25 mouse cellular contexts compared by ENCODE assay signal in genomic region chr10:121367271-121367670, GRCm38 (mm10). TPM values are rescaled to one million over a fixed set of nuclear protein-coding genes. Genes with fewer than 3 reads are reported as not detected.
A peak's percentile ranks its signal among the peaks of the same experiment; 100 is the strongest.
DNase-seq lines count a peak whose midpoint lies in the region; ATAC-seq lines count a peak whose summit lies in the region.
"Had no signal": no experiment of that assay in that cellular context is flagged by ENCODE, and none has a peak within 500 bp of the region (broad histone marks: within the 10 kb centered on the region; RNA-seq: fewer than 3 reads in every experiment).

No protein-coding gene starts in this region.

- DNase-seq in embryonic facial prominence, embryonic 10.5 days (ENCODE audit: low spot score): no peak
- DNase-seq in limb, embryonic 10.5 days (ENCODE audit: low spot score): no peak
- DNase-seq in neural tube, embryonic 10.5 days (ENCODE audit: extremely low spot score, low spot score): no peak
- no peak for DNase-seq in right cerebral cortex, adult 18-20 months
- DNase-seq: adrenal gland, adult 8-10 months; cerebellum, adult 8-10 months; cerebellum, postnatal 25 days; gastrocnemius, adult 2 months; gastrocnemius, postnatal 36 days; heart, adult 2 months; kidney, postnatal 14 days; layer of hippocampus, adult 9-11 months; lung, postnatal 36 days; spleen, adult 18-20 months; thymus, postnatal 14 days had no signal

- H3K4me2 ChIP-seq in embryonic facial prominence, embryonic 13.5 days: peak overlapping the region; percentile 93; the same call in 1 of the 2 replicates
- 0 out of 2 replicates have a peak overlapping the region, but pooled peaks have one; percentile 92 for H3K4me2 ChIP-seq in limb, embryonic 13.5 days (replicated peaks)
- 0 out of 2 replicates have a peak overlapping the region, but pooled peaks have one; percentile 77 for H3K4me2 ChIP-seq in neural tube, embryonic 13.5 days
- H3K4me2 ChIP-seq: forebrain, embryonic 15.5 days; heart, embryonic 12.5 days; limb, embryonic 12.5 days had no signal

- peaks cover 31% of the 10 kb centered on the region for H3K36me3 ChIP-seq in embryonic facial prominence, embryonic 13.5 days
- peaks cover 46% of the 10 kb centered on the region for H3K36me3 ChIP-seq in embryonic facial prominence, embryonic 10.5 days (replicated peaks)
- H3K36me3 ChIP-seq in limb, embryonic 13.5 days: peaks cover 40% of the 10 kb centered on the region
- peaks cover 43% of the 10 kb centered on the region for H3K36me3 ChIP-seq in limb, embryonic 10.5 days
- H3K36me3 ChIP-seq in neural tube, embryonic 13.5 days: peaks cover 34% of the 10 kb centered on the region

- no peak for ATAC-seq in embryonic facial prominence, embryonic 13.5 days (ENCODE audit: insufficient number of reproducible peaks, insufficient read depth, low FRiP score, low TSS enrichment, low read depth)
- ATAC-seq in limb, embryonic 13.5 days (ENCODE audit: low FRiP score, low read depth): no peak
- ATAC-seq in neural tube, embryonic 13.5 days (ENCODE audit: low read depth): no peak
- ATAC-seq: forebrain, embryonic 15.5 days; hindbrain, embryonic 16.5 days; midbrain, embryonic 13.5 days had no signal

- 66% methylated on average over 13 of the region's 13 CpGs for whole genome bisulfite sequencing in embryonic facial prominence, embryonic 13.5 days
- 81% methylated on average over 13 of the region's 13 CpGs for WGBS in embryonic facial prominence, embryonic 10.5 days
- WGBS in limb, embryonic 13.5 days: 81% methylated on average over 13 of the region's 13 CpGs
- WGBS in limb, embryonic 10.5 days: 87% methylated on average over 13 of the region's 13 CpGs
- 85% methylated on average over 13 of the region's 13 CpGs for WGBS in neural tube, embryonic 13.5 days

- peaks cover 34% of the 10 kb centered on the region for H3K4me1 ChIP-seq in embryonic facial prominence, embryonic 13.5 days
- H3K4me1 ChIP-seq in embryonic facial prominence, embryonic 10.5 days: peaks cover 27% of the 10 kb centered on the region
- peaks cover 25% of the 10 kb centered on the region for H3K4me1 ChIP-seq in limb, embryonic 13.5 days
- H3K4me1 ChIP-seq in limb, embryonic 10.5 days: peaks cover 20% of the 10 kb centered on the region
- peaks cover 34% of the 10 kb centered on the region for H3K4me1 ChIP-seq in neural tube, embryonic 13.5 days (replicated peaks)

- H3K9ac ChIP-seq in embryonic facial prominence, embryonic 13.5 days: no peak overlapping the region
- H3K9ac ChIP-seq in limb, embryonic 13.5 days: no peak overlapping the region
- no peak overlapping the region for H3K9ac ChIP-seq in neural tube, embryonic 13.5 days
- H3K9ac ChIP-seq: forebrain, embryonic 15.5 days; heart, embryonic 12.5 days; limb, embryonic 12.5 days; midbrain, embryonic 13.5 days had no signal

- no peaks in the 10 kb centered on the region for H3K9me3 ChIP-seq in embryonic facial prominence, embryonic 13.5 days
- 0 out of 2 replicates have a peak, but pooled peaks cover 3% of the 10 kb centered on the region for H3K9me3 ChIP-seq in embryonic facial prominence, embryonic 10.5 days
- H3K9me3 ChIP-seq in limb, embryonic 13.5 days: no peaks in the 10 kb centered on the region
- H3K9me3 ChIP-seq in limb, embryonic 10.5 days (replicated peaks): no peaks in the 10 kb centered on the region
- H3K9me3 ChIP-seq in neural tube, embryonic 13.5 days: no peaks in the 10 kb centered on the region
- H3K9me3 ChIP-seq: forebrain, embryonic 15.5 days; heart, embryonic 12.5 days; limb, embryonic 12.5 days; midbrain, embryonic 13.5 days had no signal

- no peaks in the 10 kb centered on the region for H3K27me3 ChIP-seq in embryonic facial prominence, embryonic 13.5 days
- H3K27me3 ChIP-seq in embryonic facial prominence, embryonic 10.5 days (replicated peaks; ENCODE audit: low read depth, poor library complexity, severe bottlenecking): no peaks in the 10 kb centered on the region
- H3K27me3 ChIP-seq in limb, embryonic 13.5 days: no peaks in the 10 kb centered on the region
- H3K27me3 ChIP-seq in limb, embryonic 10.5 days (ENCODE audit: low read depth, poor library complexity, severe bottlenecking): no peaks in the 10 kb centered on the region
- no peaks in the 10 kb centered on the region for H3K27me3 ChIP-seq in neural tube, embryonic 13.5 days
- H3K27me3 ChIP-seq: CH12.LX; forebrain, embryonic 15.5 days; heart, embryonic 12.5 days; limb, embryonic 12.5 days; midbrain, embryonic 13.5 days had no signal

- H3K4me3 ChIP-seq in embryonic facial prominence, embryonic 13.5 days: no peak overlapping the region
- no peak overlapping the region for H3K4me3 ChIP-seq in embryonic facial prominence, embryonic 10.5 days
- H3K4me3 ChIP-seq in limb, embryonic 13.5 days: no peak overlapping the region
- no peak overlapping the region for H3K4me3 ChIP-seq in limb, embryonic 10.5 days
- H3K4me3 ChIP-seq in neural tube, embryonic 13.5 days: no peak overlapping the region
- H3K4me3 ChIP-seq: forebrain, embryonic 15.5 days; gastrocnemius, adult 2 months; heart, adult 2 months; heart, embryonic 12.5 days; limb, embryonic 12.5 days; midbrain, embryonic 13.5 days had no signal

- no peak overlapping the region for H3K27ac ChIP-seq in embryonic facial prominence, embryonic 13.5 days
- H3K27ac ChIP-seq in embryonic facial prominence, embryonic 10.5 days (replicated peaks): no peak overlapping the region
- no peak overlapping the region for H3K27ac ChIP-seq in limb, embryonic 13.5 days
- H3K27ac ChIP-seq in limb, embryonic 10.5 days: no peak overlapping the region
- H3K27ac ChIP-seq in neural tube, embryonic 13.5 days (replicated peaks): no peak overlapping the region
- H3K27ac ChIP-seq: forebrain, embryonic 15.5 days; gastrocnemius, adult 2 months; heart, adult 2 months; limb, embryonic 12.5 days; midbrain, embryonic 13.5 days had no signal

RNA-seq across cellular contexts. Expression of gene Gns, which starts 2.4 kb away (rescaled TPM):
- polyA plus RNA-seq in embryonic facial prominence, embryonic 13.5 days (2015; fragmentation: Nextera tagmentation; extraction: Ambion mirVana): 48.5 and 49.5 TPM in 2 replicates
- polyA plus RNA-seq in embryonic facial prominence, embryonic 10.5 days (2016; fragmentation: Nextera tagmentation; extraction: Ambion mirVana): 40.0 and 41.4 TPM in 2 replicates
- 42.6 and 45.8 TPM in 2 replicates for polyA plus RNA-seq in limb, embryonic 13.5 days (2015; fragmentation: Nextera tagmentation; extraction: Ambion mirVana)
- 29.5 and 35.6 TPM in 2 replicates for polyA plus RNA-seq in limb, embryonic 10.5 days (2016; fragmentation: Nextera tagmentation; extraction: Ambion mirVana)
- 46.1 and 46.7 TPM in 2 replicates for polyA plus RNA-seq in neural tube, embryonic 13.5 days (2015; fragmentation: Nextera tagmentation; extraction: Ambion mirVana)

RNA-seq across cellular contexts. Expression of gene Tbc1d30, which starts 16.2 kb away (rescaled TPM):
- 1.6 and 2.1 TPM in 2 replicates for polyA plus RNA-seq in embryonic facial prominence, embryonic 13.5 days (2015; fragmentation: Nextera tagmentation; extraction: Ambion mirVana)
- 1.8 and 2.3 TPM in 2 replicates for polyA plus RNA-seq in embryonic facial prominence, embryonic 10.5 days (2016; fragmentation: Nextera tagmentation; extraction: Ambion mirVana)
- 0.64 and 1.0 TPM in 2 replicates for polyA plus RNA-seq in limb, embryonic 13.5 days (2015; fragmentation: Nextera tagmentation; extraction: Ambion mirVana)
- 0.26 and 0.50 TPM in 2 replicates for polyA plus RNA-seq in limb, embryonic 10.5 days (2016; fragmentation: Nextera tagmentation; extraction: Ambion mirVana)
- polyA plus RNA-seq in neural tube, embryonic 13.5 days (2015; fragmentation: Nextera tagmentation; extraction: Ambion mirVana): 14.3 and 14.4 TPM in 2 replicates
- polyA plus RNA-seq: C2C12 had no signal
